Mouse (Mus musculus) thymus, adult 2 months (tissue): ENCODE measurements around the gene Fbxw22.

Experiments
- CTCF ChIP-seq: fragments of 200-500 bp; IDR thresholded peaks from 2 replicates; pipeline ENCODE4 v1.5.1; 2012; ENCODE audit warnings: mild to moderate bottlenecking, control low read depth, low read length, moderate library complexity, borderline replicate concordance; ENCODE audit not compliant: control insufficient read depth, poor library complexity, insufficient read depth; ENCODE audit errors: extremely low read depth
- POLR2A ChIP-seq: fragments of 200-500 bp; IDR thresholded peaks from 2 replicates; pipeline ENCODE4 v1.6.1; 2012; ENCODE audit warnings: mild to moderate bottlenecking, low read length, control low read depth, moderate library complexity; ENCODE audit not compliant: control insufficient read depth, poor library complexity, insufficient read depth; ENCODE audit errors: extremely low read depth

- TF ChIP-seq POLR2A (no peak), CTCF (no peak)
Measured at GRCm38 (mm10) chr9:109449040-109449439, 44.9 kb upstream of the Fbxw22 start, which contains the start of gene Fbxw16.
